ENCODE assay signal across 8 mouse cellular contexts in the genomic region with DNA sequence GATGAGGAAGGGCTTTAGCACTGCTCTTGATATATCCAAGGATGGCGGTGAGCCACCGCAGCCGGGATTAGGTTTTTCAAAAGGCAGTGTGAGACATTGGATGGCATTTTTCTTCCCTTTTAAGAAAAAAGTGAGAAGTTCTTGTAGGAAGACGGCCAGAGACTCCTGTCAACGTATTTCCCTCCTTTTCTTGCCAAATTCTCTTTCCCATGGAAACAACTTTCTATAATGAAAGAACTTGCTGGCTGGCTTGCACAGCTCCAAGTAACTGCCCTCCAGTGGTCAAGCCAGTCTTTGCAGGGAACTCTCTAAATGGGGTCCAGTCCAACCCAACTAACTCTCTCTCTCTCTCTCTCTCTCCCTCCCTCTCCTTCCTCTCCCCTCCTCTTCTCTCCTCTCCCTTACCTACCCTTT. TPM values are rescaled to one million over a fixed set of nuclear protein-coding genes. Genes with fewer than 3 reads are reported as not detected.
A peak's percentile ranks its signal among the peaks of the same experiment; 100 is the strongest.
DNase-seq lines count a peak whose midpoint lies in the region; ATAC-seq and TF ChIP-seq lines count a peak whose summit lies in the region.

No protein-coding gene starts in this region.

- no peaks in the 10 kb centered on the region for H3K9me3 ChIP-seq in ES-E14 (ENCODE audit: control insufficient read depth, insufficient read depth, low read depth, low read length)

- H3K4me1 ChIP-seq in ES-E14 (ENCODE audit: control insufficient read depth in 2 of 2, insufficient read depth in 2 of 2, low read length in 2 of 2, poor library complexity in 1 of 2): no peaks in the 10 kb centered on the region

- no peak overlapping the region for H3K27ac ChIP-seq in ES-E14 (ENCODE audit: insufficient read depth, low read depth, low read length, poor library complexity, severe bottlenecking)

- H3K4me3 ChIP-seq in ES-E14 (ENCODE audit: insufficient read depth in 1 of 2, low read depth in 1 of 2, low read length in 2 of 2, poor library complexity in 1 of 2, severe bottlenecking in 1 of 2): peak overlapping the region in 1 of 2 experiments; percentile 63; a peak in 2 of 4 replicates

- DNase-seq in A20 (ENCODE audit: low read depth, low spot score): peak; percentile 53
- DNase-seq in ES-E14 (ENCODE audit: low read depth, low spot score): peak; percentile 36
- peak; percentile 42 to 43 for DNase-seq in cerebellum, postnatal 36 days
- peak; percentile 50 for DNase-seq in gastrocnemius, adult 18-20 months (ENCODE audit: low spot score)
- peak; percentile 66 to 83 for DNase-seq in kidney, postnatal 36 days
- peak; percentile 45 to 67 for DNase-seq in lung, adult 18-20 months
- peak; percentile 72 to 74 for DNase-seq in right cerebral cortex, adult 2 months (ENCODE audit: low spot score in 2 of 2)

- H3K36me3 ChIP-seq in ES-E14 (ENCODE audit: control insufficient read depth, insufficient read depth, low read length, poor library complexity, severe bottlenecking): no peaks in the 10 kb centered on the region

- in situ Hi-C loops in ES-E14 (cut with MboI; ENCODE audit: low sequenced_read_pairs in 2 of 2, unreplicated experiment in 2 of 2): no loop called here

- H3K9ac ChIP-seq in ES-E14 (ENCODE audit: insufficient read depth, low read depth, low read length, poor library complexity, severe bottlenecking): no peak overlapping the region

- no peak for ATAC-seq in activated CD4-positive, CD25-positive, alpha-beta regulatory T cell, adult 4 months

TF ChIP-seq in ES-E14, 5 proteins besides CTCF, POLR2A, EP300 and RAD21:
- TF ChIP-seq MAFK (IDR thresholded peaks at IDR 0.05; ENCODE audit: insufficient read depth, low read depth, low read length) (no peak), ZC3H11A (IDR thresholded peaks at IDR 0.05; ENCODE audit: borderline replicate concordance, low read depth, low read length) (0 out of 2 replicates have a peak, but pooled peaks have one; percentile 26)

RNA-seq across cellular contexts. Expression of gene St7, which starts 3.6 kb away (rescaled TPM):
- total RNA-seq in ES-E14 (2012; rRNA removed): 4.0 and 4.2 TPM in 2 replicates
- total RNA-seq in gastrocnemius, adult 18-20 months (2021): 10 to 100 TPM; 12.5 to 14.2 TPM
- 1 to 10 TPM; 4.2 to 4.6 TPM for polyA plus RNA-seq in activated CD4-positive, CD25-positive, alpha-beta regulatory T cell, adult 4 months (2017; shearing (Covaris generic))
